Mouse (Mus musculus): Measurements from ENCODE around the gene Fosl2.
A peak's percentile ranks its signal among the peaks of the same experiment; 100 is the strongest.
"Not testable (repeated sequence)": the region's sequence is repeated elsewhere in the genome, so short reads cannot be mapped to it uniquely, and the experiment has no call there.

The Fosl2 gene

DNA sequence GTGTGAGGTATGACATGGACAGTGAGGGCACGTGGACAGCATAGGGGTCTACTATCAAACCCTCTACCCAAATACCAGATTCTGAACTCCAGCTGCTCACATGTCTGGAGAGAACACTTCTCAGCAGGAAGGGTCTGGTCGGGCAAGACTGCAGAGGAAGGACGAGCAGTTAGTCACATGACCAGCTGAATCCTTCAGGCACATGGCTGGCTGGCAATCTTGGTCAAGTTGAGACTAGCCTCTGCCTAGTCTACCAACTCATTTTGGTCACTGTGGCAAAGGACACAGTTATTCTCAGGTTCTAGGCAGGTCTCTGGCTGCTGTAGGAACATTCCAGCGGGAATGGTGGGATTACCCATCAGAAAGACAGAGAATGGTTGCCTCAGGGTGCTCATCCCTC, 42.1 kb downstream of the Fosl2 start:
- H3K4me3 ChIP-seq (replicated peaks; ENCODE audit: low read length) = no peak overlapping the region
- peaks cover 3% of the 10 kb centered on the region for H3K4me1 ChIP-seq (replicated peaks; ENCODE audit: low read depth, low read length)
- TF ChIP-seq NANOG (IDR thresholded peaks at IDR 0.05; ENCODE audit: borderline replicate concordance, low read length) (no peak), CTCF (conservative IDR thresholded peaks at IDR 0.05; ENCODE audit: low read length) (no peak), POU5F1 (IDR thresholded peaks at IDR 0.05; ENCODE audit: borderline replicate concordance, low read length) (no peak)
- no peaks in the 10 kb centered on the region for H3K9me3 ChIP-seq (ENCODE audit: low read length)
- H3K27me3 ChIP-seq (ENCODE audit: insufficient read depth, low read length) = peaks cover 12% of the 10 kb centered on the region; the same call in 1 of the 2 replicates
- no peaks in the 10 kb centered on the region for H3K36me3 ChIP-seq (ENCODE audit: insufficient read depth, low read length)

DNA sequence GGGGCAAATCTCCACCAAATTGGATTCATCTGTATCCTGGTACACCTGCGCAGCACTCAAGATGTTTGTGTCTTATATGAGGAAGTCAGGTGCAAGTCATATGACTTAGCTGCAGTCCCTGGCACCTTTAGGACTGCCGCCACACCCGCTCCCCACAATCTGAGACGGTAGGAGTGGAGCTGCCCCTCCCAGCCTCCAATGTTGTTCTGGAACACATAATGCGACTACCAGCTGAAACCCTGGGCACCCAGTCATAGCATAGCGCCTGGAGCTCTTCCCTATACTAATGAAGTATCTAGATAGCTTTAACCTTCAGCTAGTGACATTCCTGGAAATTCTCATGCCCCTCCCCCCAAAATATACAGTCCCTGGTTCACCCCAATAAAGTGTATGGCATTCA, 43.1 kb downstream of the Fosl2 start:
- not testable (repeated sequence) for H3K36me3 ChIP-seq (ENCODE audit: insufficient read depth, low read length); H3K9me3 ChIP-seq (ENCODE audit: low read length); H3K4me3 ChIP-seq (replicated peaks; ENCODE audit: low read length)
- peaks cover 12% of the 10 kb centered on the region for H3K4me1 ChIP-seq (replicated peaks; ENCODE audit: low read depth, low read length)
- H3K27me3 ChIP-seq (ENCODE audit: insufficient read depth, low read length) = peaks cover 10% of the 10 kb centered on the region; the same call in 1 of the 2 replicates

DNA sequence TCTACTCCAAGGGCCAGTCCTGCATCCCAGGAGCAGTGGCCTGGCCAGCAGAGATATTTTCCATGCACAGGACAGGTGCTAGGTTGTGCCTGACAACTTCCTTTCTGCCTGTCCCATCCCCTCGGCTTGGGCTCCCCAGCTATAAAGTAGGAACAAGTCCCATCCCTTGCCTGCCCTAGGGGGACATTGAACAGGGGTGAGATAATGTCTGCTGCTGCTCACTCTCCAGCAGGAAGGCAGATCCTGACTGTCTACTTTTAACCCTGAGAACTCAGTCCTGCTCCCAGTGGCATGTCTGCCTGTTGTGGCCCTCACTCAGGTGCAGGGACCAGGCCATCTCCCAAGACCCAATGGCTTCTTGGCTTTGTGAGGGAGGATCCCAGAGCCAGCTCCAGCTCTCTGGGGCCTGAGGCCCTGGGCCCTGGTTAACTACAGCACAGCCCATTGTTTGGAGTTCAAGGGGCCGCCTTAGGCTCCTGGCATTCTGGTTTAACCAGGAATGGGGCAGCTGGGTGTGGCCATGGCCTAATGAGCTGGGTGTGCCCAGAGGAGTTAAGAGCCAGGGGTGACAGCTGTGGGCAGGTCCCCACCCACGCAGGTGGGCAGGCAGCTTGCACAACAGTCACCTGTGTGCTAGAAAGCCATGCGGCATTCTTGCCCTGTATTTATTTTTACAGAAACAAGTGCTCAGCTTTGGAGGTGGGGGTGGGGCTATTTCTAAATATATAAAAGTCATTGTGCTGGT, 47.5 kb downstream of the Fosl2 start:
- Histone ChIP-seq H3K36me3 (ENCODE audit: insufficient read depth, low read length) (no peaks in the 10 kb centered on the region), H3K4me3 (replicated peaks; ENCODE audit: low read length) (peak overlapping the region; percentile 26; the same call in 1 of the 2 replicates), H3K27me3 (ENCODE audit: insufficient read depth, low read length) (peaks cover 10% of the 10 kb centered on the region), H3K4me1 (replicated peaks; ENCODE audit: low read depth, low read length) (peaks cover 23% of the 10 kb centered on the region), H3K9me3 (ENCODE audit: low read length) (no peaks in the 10 kb centered on the region)
- TF ChIP-seq NANOG (IDR thresholded peaks at IDR 0.05; ENCODE audit: borderline replicate concordance, low read length) (no peak), CTCF (conservative IDR thresholded peaks at IDR 0.05; ENCODE audit: low read length) (no peak), POU5F1 (IDR thresholded peaks at IDR 0.05; ENCODE audit: borderline replicate concordance, low read length) (no peak)

DNA sequence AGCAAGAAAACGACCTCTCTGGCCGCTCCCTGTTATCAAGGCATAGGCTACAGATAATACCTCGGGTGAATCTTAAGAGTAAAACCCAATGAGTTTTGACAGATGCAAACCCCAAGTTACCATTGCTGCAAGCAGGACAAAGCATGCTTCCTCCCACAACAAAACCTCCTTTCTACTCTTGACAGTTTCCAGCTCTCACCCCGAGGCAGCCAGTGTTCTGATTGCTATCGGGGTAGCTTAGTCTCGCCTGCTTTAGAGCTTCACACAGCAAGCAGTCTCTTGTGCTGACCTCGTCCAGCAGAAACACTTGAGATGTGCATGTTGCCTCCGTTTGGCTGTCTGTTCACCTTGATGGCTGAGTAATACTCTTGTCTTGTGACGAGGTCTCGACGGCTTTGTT, 52.1 kb downstream of the Fosl2 start:
- Histone ChIP-seq H3K4me3 (replicated peaks; ENCODE audit: low read length) (no peak overlapping the region), H3K27me3 (ENCODE audit: insufficient read depth, low read length) (peaks cover 3% of the 10 kb centered on the region; the same call in 1 of the 2 replicates), H3K4me1 (replicated peaks; ENCODE audit: low read depth, low read length) (peaks cover 20% of the 10 kb centered on the region), H3K36me3 (ENCODE audit: insufficient read depth, low read length) (no peaks in the 10 kb centered on the region), H3K9me3 (ENCODE audit: low read length) (no peaks in the 10 kb centered on the region)
- TF ChIP-seq NANOG (IDR thresholded peaks at IDR 0.05; ENCODE audit: borderline replicate concordance, low read length) = no peak
- no peak for TF ChIP-seq CTCF (conservative IDR thresholded peaks at IDR 0.05; ENCODE audit: low read length)
- no peak for TF ChIP-seq POU5F1 (IDR thresholded peaks at IDR 0.05; ENCODE audit: borderline replicate concordance, low read length)

DNA sequence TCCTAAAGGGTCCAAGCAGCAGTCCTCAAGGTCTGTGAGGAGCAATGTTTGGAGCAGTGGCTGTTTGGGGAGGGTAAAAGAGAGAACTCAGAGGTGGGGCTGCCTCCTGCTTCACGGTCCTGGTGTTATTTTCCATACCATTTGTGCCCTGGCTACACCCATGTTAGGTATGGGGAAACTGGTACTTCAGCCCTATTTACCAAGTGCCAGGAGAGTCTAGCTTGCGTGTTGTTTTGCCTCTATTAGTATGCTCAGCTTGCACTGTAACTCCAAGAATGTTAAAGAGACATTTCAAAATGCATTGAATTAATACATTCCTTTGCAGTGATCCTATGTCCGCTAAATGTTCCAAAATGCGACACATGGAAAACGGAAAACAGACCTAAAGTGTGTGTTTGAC, 55.7 kb downstream of the Fosl2 start:
- Histone ChIP-seq H3K27me3 (ENCODE audit: insufficient read depth, low read length) (no peaks in the 10 kb centered on the region), H3K4me1 (replicated peaks; ENCODE audit: low read depth, low read length) (peaks cover 6% of the 10 kb centered on the region), H3K36me3 (ENCODE audit: insufficient read depth, low read length) (no peaks in the 10 kb centered on the region), H3K4me3 (replicated peaks; ENCODE audit: low read length) (no peak overlapping the region), H3K9me3 (ENCODE audit: low read length) (no peaks in the 10 kb centered on the region)
- no peak for TF ChIP-seq POU5F1 (IDR thresholded peaks at IDR 0.05; ENCODE audit: borderline replicate concordance, low read length)
- TF ChIP-seq CTCF (conservative IDR thresholded peaks at IDR 0.05; ENCODE audit: low read length) = no peak
- no peak for TF ChIP-seq NANOG (IDR thresholded peaks at IDR 0.05; ENCODE audit: borderline replicate concordance, low read length)

DNA sequence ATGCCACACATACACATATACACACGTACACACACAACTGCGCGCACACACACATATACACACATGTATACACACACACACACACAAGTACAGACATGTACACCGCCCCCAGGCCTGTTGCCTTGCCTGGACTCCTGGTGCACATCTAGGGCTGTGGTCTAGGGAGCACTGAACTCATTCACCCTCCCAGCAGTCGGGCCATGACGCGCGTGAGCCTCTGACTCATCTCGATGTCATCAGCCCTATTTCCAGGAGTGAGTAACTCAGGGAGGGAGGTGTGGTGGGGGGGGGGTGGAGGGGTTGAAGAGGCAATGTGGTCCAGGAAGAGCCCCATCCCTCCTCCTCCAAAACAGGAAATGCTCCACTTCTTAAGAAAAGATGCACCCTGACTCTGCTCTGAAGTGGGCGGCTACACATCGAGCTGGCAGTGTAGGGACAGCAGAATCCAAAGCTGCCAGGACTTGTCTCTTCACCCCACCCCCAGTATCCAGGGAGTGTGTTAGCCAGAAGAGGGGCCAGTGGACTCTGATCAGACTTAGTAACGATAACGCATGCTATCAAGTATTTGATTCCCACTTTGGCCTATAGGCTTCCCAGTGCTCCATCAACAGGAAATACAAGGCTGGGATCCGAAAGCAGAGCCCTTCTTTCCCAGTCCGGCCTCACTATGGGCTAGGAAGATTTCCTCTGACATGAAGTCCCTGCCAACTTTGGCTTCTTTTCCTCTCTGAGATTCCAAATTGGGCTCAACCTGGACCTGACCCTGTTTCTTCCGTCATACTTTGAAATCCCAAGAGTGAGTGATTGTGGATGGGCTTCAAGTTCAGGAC, 56.6 kb downstream of the Fosl2 start:
- H3K4me1 ChIP-seq (replicated peaks; ENCODE audit: low read depth, low read length) = peaks cover 7% of the 10 kb centered on the region
- TF ChIP-seq CTCF (conservative IDR thresholded peaks at IDR 0.05; ENCODE audit: low read length) (no peak), POU5F1 (IDR thresholded peaks at IDR 0.05; ENCODE audit: borderline replicate concordance, low read length) (no peak), NANOG (IDR thresholded peaks at IDR 0.05; ENCODE audit: borderline replicate concordance, low read length) (no peak)

DNA sequence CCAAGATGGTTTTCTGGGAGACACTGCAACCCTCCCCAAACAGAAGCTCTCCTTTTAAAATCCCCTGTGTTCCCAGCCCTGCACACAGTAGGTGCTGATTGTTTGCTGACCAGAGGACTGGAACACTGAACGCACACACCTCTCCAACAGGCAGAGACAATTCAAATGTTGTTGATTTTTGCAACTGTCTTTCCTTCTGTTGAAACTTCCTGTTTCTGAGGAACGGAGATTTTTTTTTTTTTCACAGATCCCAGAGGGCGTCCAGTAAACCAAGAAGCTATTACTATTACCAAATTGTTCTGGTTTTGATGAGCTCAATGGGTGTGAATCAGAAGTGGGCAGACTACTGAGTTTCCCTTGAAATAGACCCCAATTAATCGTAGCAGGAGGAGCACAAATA, 58.6 kb downstream of the Fosl2 start:
- TF ChIP-seq POU5F1 (IDR thresholded peaks at IDR 0.05; ENCODE audit: borderline replicate concordance, low read length) = no peak
- no peak for TF ChIP-seq CTCF (conservative IDR thresholded peaks at IDR 0.05; ENCODE audit: low read length)
- no peak for TF ChIP-seq NANOG (IDR thresholded peaks at IDR 0.05; ENCODE audit: borderline replicate concordance, low read length)
- Histone ChIP-seq H3K9me3 (ENCODE audit: low read length) (no peaks in the 10 kb centered on the region), H3K36me3 (ENCODE audit: insufficient read depth, low read length) (no peaks in the 10 kb centered on the region), H3K4me1 (replicated peaks; ENCODE audit: low read depth, low read length) (peaks cover 11% of the 10 kb centered on the region), H3K27me3 (ENCODE audit: insufficient read depth, low read length) (peaks cover 9% of the 10 kb centered on the region; the same call in 1 of the 2 replicates), H3K4me3 (replicated peaks; ENCODE audit: low read length) (no peak overlapping the region)

More for the DNA sequence above, 56.6 kb downstream of the Fosl2 start:
- Histone ChIP-seq H3K27me3 (ENCODE audit: insufficient read depth, low read length) (no peaks in the 10 kb centered on the region), H3K4me3 (replicated peaks; ENCODE audit: low read length) (no peak overlapping the region), H3K9me3 (ENCODE audit: low read length) (no peaks in the 10 kb centered on the region), H3K36me3 (ENCODE audit: insufficient read depth, low read length) (no peaks in the 10 kb centered on the region)

DNA sequence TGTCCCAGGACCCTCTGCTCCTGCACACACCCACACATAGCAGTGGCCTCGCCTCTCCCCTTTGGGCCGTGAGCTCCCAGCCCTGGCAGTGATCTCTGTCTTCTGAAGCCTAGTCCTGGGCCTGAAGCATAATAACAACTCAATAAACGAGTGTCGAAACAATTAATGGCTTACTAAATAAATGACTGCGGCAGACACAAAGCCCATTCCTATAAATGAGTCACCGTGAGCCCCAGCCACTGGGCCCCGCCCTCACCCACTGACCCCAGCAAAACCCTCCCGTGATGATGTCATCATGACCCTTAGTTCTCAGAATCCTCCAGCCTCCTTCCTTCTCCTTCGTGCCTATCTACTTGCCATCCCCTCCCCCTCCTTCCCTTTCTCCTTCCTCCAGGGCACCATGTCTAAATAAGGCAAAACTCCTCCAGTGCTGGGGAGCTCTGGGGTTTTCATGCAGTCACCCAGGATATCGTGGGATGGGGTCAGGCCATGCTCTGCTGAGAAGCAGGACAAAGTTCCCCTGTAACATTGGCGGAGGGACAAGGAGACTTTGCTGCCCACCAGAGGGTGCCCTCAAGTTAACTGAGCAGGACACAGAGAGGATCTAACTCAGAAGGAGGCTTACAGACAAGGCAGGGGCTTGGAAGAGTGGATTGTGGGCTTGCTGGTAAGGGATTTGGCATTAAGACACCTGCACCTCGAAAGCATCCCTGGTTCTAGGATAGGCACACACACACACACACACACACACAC, 60.4 kb downstream of the Fosl2 start:
- TF ChIP-seq NANOG (IDR thresholded peaks at IDR 0.05; ENCODE audit: borderline replicate concordance, low read length) = no peak
- no peak for TF ChIP-seq POU5F1 (IDR thresholded peaks at IDR 0.05; ENCODE audit: borderline replicate concordance, low read length)
- TF ChIP-seq CTCF (conservative IDR thresholded peaks at IDR 0.05; ENCODE audit: low read length) = no peak
- no peak overlapping the region for H3K4me3 ChIP-seq (replicated peaks; ENCODE audit: low read length)
- no peaks in the 10 kb centered on the region for H3K36me3 ChIP-seq (ENCODE audit: insufficient read depth, low read length)
- H3K27me3 ChIP-seq (ENCODE audit: insufficient read depth, low read length) = peaks cover 10% of the 10 kb centered on the region; the same call in 1 of the 2 replicates
- H3K9me3 ChIP-seq (ENCODE audit: low read length) = no peaks in the 10 kb centered on the region
- peaks cover 16% of the 10 kb centered on the region for H3K4me1 ChIP-seq (replicated peaks; ENCODE audit: low read depth, low read length)

Data from E14TG2a.4 (cell line).